In the genomic region with DNA sequence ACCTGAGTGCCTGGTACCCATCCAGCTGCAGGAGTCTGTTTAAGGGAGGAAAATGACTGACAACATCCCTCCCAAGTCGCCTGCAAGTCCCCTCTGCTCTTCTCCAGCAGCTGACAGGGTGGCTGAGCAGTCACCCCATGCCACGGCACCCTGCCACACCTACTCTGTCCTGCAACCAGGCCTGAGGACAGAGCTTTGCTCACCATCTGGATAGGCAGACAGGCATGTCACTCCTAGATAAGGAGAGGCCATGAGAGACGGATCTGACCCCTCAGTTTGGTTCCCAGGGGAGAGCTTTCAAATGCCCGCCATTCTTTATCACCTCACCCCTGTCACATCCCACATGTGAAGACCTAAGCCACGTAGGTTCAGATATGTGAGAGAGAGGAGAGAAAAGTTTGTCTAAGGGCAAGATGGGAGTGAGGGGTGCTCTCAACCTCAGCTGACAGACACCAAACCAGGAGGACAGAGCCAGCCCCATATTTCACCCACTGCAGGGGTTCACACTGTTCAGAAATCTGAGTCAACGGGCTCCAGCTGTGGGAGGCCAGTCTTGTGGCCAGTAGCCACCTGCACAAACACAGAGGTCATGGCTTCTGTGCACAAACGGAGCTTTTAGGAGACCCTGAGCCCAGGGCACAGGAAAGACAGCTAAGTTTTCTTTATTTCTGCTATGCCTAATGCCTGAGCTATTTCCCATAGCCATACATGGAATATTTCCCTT, we compare ENCODE assay signal across 22 mouse cellular contexts.
DNase-seq lines count a peak whose midpoint lies in the region; ATAC-seq and TF ChIP-seq lines count a peak whose summit lies in the region.
"Had no signal": no experiment of that assay in that cellular context is flagged by ENCODE, and none has a peak within 500 bp of the region (broad histone marks: within the 10 kb centered on the region; RNA-seq: fewer than 3 reads in every experiment).

No protein-coding gene starts in this region.

- peak; percentile 54 for DNase-seq in hindbrain, embryonic 10.5 days (ENCODE audit: low spot score)
- no peak for DNase-seq in liver, embryonic 11.5 days (ENCODE audit: low spot score)
- DNase-seq in liver, postnatal 0 days, result no peak
- peak; percentile 22 for DNase-seq in 3134 (ENCODE audit: extremely low read depth, insufficient read length, low spot score)
- DNase-seq in embryo, embryonic 9.5 days (ENCODE audit: extremely low spot score), result peak; percentile 52
- DNase-seq in left cerebral cortex, adult 18-20 months (ENCODE audit: low spot score in 2 of 2), result no peak
- DNase-seq: adrenal gland, postnatal 14 days; cerebellum, adult 2 months; gastrocnemius, postnatal 36 days; heart, postnatal 14 days; kidney, adult 8-10 months; lung, embryonic 14.5 days; lung, postnatal 4 days; right cerebral cortex, postnatal 14 days; thymus, postnatal 4 days had no signal

- H3K4me2 ChIP-seq in hindbrain, embryonic 12.5 days (replicated peaks), result no peak overlapping the region
- no peak overlapping the region for H3K4me2 ChIP-seq in liver, embryonic 11.5 days
- no peak overlapping the region for H3K4me2 ChIP-seq in liver, postnatal 0 days (ENCODE audit: low read depth, low read length)
- H3K4me2 ChIP-seq: embryonic facial prominence, embryonic 15.5 days; forebrain, embryonic 13.5 days; limb, embryonic 13.5 days; lung, embryonic 14.5 days; neural tube, embryonic 13.5 days had no signal

- H3K27ac ChIP-seq in hindbrain, embryonic 10.5 days, result peak overlapping the region; percentile 56
- no peak overlapping the region for H3K27ac ChIP-seq in hindbrain, embryonic 12.5 days
- H3K27ac ChIP-seq in liver, embryonic 11.5 days (ENCODE audit: low read depth, low read length), result no peak overlapping the region
- H3K27ac ChIP-seq in liver, postnatal 0 days (ENCODE audit: low read depth), result no peak overlapping the region
- H3K27ac ChIP-seq: embryonic facial prominence, embryonic 15.5 days; forebrain, embryonic 13.5 days; limb, embryonic 13.5 days; neural tube, embryonic 13.5 days; stomach, postnatal 0 days had no signal

- H3K4me1 ChIP-seq in hindbrain, embryonic 10.5 days (replicated peaks), result peaks cover 26% of the 10 kb centered on the region
- H3K4me1 ChIP-seq in hindbrain, embryonic 12.5 days, result peaks cover 8% of the 10 kb centered on the region
- H3K4me1 ChIP-seq in liver, embryonic 11.5 days (replicated peaks; ENCODE audit: control insufficient read depth, insufficient read depth, low read length), result 0 out of 2 replicates have a peak, but pooled peaks cover 6% of the 10 kb centered on the region
- H3K4me1 ChIP-seq in liver, postnatal 0 days (ENCODE audit: insufficient read depth), result no peaks in the 10 kb centered on the region; the same call in 1 of the 2 replicates
- H3K4me1 ChIP-seq: forebrain, embryonic 13.5 days had no signal

- peaks cover 6% of the 10 kb centered on the region for H3K27me3 ChIP-seq in hindbrain, embryonic 10.5 days (ENCODE audit: insufficient read depth, poor library complexity, severe bottlenecking)
- no peaks in the 10 kb centered on the region for H3K27me3 ChIP-seq in hindbrain, embryonic 12.5 days
- H3K27me3 ChIP-seq in liver, embryonic 11.5 days (replicated peaks; ENCODE audit: control insufficient read depth, insufficient read depth, low read length), result no peaks in the 10 kb centered on the region
- no peaks in the 10 kb centered on the region for H3K27me3 ChIP-seq in liver, postnatal 0 days (ENCODE audit: insufficient read depth, low read length)
- H3K27me3 ChIP-seq: embryonic facial prominence, embryonic 15.5 days; forebrain, embryonic 13.5 days; limb, embryonic 13.5 days had no signal

- WGBS in hindbrain, embryonic 10.5 days, result 42% methylated on average over 7 of the region's 7 CpGs
- 49% methylated on average over 7 of the region's 7 CpGs for WGBS in hindbrain, embryonic 12.5 days
- WGBS in liver, embryonic 11.5 days, result 24% methylated on average over 7 of the region's 7 CpGs
- WGBS in liver, postnatal 0 days (ENCODE audit: insufficient replicate concordance), result 50% methylated on average over 7 of the region's 7 CpGs

- TF ChIP-seq CTCF in liver, postnatal 0 days (IDR thresholded peaks at IDR 0.05; ENCODE audit: low read depth), result no peak

- no peak for ATAC-seq in hindbrain, embryonic 12.5 days (ENCODE audit: low FRiP score)
- peak; percentile 56; the same call in 1 of the 2 replicates for ATAC-seq in liver, embryonic 11.5 days (replicated peaks; ENCODE audit: low FRiP score)
- ATAC-seq in liver, postnatal 0 days, result no peak
- ATAC-seq: activated CD4-positive, CD25-positive, alpha-beta regulatory T cell, adult 4 months; forebrain, embryonic 13.5 days had no signal

- H3K9me3 ChIP-seq in hindbrain, embryonic 10.5 days, result peaks cover 12% of the 10 kb centered on the region
- no peaks in the 10 kb centered on the region for H3K9me3 ChIP-seq in hindbrain, embryonic 12.5 days (replicated peaks)
- H3K9me3 ChIP-seq in liver, embryonic 11.5 days (ENCODE audit: control insufficient read depth, low read length), result no peaks in the 10 kb centered on the region
- peaks cover 3% of the 10 kb centered on the region; the same call in 1 of the 2 replicates for H3K9me3 ChIP-seq in liver, postnatal 0 days (ENCODE audit: low read length)
- H3K9me3 ChIP-seq: embryonic facial prominence, embryonic 15.5 days had no signal

- H3K36me3 ChIP-seq in hindbrain, embryonic 10.5 days, result peaks cover 19% of the 10 kb centered on the region
- H3K36me3 ChIP-seq in hindbrain, embryonic 12.5 days, result peaks cover 23% of the 10 kb centered on the region
- no peaks in the 10 kb centered on the region for H3K36me3 ChIP-seq in liver, embryonic 11.5 days (ENCODE audit: control insufficient read depth, insufficient read depth, low read length)
- no peaks in the 10 kb centered on the region for H3K36me3 ChIP-seq in liver, postnatal 0 days (replicated peaks; ENCODE audit: insufficient read depth, low read length)

- H3K9ac ChIP-seq in hindbrain, embryonic 12.5 days, result no peak overlapping the region
- no peak overlapping the region for H3K9ac ChIP-seq in liver, embryonic 11.5 days (ENCODE audit: low read depth, low read length)
- no peak overlapping the region for H3K9ac ChIP-seq in liver, postnatal 0 days (replicated peaks)
- H3K9ac ChIP-seq: embryonic facial prominence, embryonic 15.5 days; forebrain, embryonic 13.5 days; limb, embryonic 13.5 days; lung, embryonic 14.5 days; neural tube, embryonic 13.5 days had no signal

- no peak for TF ChIP-seq EP300 in liver, postnatal 0 days (IDR thresholded peaks at IDR 0.05; ENCODE audit: low read depth)

- H3K4me3 ChIP-seq in hindbrain, embryonic 10.5 days, result no peak overlapping the region
- no peak overlapping the region for H3K4me3 ChIP-seq in hindbrain, embryonic 12.5 days
- no peak overlapping the region for H3K4me3 ChIP-seq in liver, embryonic 11.5 days (ENCODE audit: low read depth, low read length)
- H3K4me3 ChIP-seq in liver, postnatal 0 days (ENCODE audit: low read depth, low read length), result no peak overlapping the region
- H3K4me3 ChIP-seq: embryonic facial prominence, embryonic 15.5 days; forebrain, embryonic 13.5 days; limb, embryonic 13.5 days; neural tube, embryonic 13.5 days had no signal

Comparison
In these comparisons a context has a peak if more than half of its experiments do, and no peak if none do; other contexts are left out.
1. DNase-seq: peak in hindbrain, embryonic 10.5 days (single experiment), 3134 (single experiment) and embryo, embryonic 9.5 days (single experiment); none in liver, embryonic 11.5 days (single experiment), liver, postnatal 0 days (single experiment) and left cerebral cortex, adult 18-20 months (0 of 2).